Mouse (Mus musculus): ENCODE measurements around the gene Arhgef38.
A peak's percentile ranks its signal among the peaks of the same experiment; 100 is the strongest.

Gene Arhgef38

DNA sequence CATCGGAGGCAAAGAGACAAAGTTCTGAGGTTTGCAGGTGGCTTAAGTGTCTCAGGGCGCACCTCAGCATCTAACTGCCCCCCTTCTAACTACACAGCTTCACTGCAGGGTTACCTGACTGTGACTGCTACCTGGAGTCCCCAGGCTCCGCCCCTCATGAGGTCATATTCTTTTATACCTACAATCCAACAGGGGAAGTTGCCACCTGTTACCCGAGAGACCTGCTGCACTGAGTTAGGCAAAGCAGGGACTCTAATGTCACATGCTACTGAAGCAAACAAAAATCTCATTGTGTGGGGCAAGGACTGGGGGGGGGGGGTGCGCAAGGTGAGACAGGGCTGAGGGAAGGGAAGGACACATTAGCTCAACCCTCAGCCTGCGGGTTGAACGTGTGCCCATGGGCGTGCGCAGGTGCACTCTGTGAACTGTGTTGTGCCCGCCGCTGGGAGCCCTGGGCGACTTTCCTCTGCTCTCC lies at the start of gene Arhgef38:
Gene Arhgef38, minus strand, starts transcription at position 129 of the 475 bp plus-strand sequence.
- DNase-seq = no peak

DNA sequence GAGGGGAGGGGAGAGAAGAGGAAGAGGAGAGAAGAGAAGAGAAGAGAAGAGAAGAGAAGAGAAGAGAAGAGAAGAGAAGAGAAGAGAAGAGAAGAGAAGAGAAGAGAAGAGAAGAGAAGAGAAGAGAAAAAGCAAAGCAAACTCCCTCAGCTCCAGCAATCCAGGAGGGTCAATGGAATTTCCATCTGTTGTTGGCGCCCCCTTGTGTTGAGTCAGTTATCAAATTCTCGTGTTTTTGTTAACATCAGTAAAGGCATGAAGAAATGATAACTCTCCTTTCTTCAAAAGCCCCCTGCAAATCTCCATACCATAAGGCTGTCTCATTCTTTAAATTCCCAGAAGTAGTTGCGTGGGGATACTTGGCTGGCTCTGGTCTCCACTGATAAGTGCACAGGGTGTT lies 37.1 kb upstream of the Arhgef38 start:
- peak; percentile 37 for DNase-seq

DNA sequence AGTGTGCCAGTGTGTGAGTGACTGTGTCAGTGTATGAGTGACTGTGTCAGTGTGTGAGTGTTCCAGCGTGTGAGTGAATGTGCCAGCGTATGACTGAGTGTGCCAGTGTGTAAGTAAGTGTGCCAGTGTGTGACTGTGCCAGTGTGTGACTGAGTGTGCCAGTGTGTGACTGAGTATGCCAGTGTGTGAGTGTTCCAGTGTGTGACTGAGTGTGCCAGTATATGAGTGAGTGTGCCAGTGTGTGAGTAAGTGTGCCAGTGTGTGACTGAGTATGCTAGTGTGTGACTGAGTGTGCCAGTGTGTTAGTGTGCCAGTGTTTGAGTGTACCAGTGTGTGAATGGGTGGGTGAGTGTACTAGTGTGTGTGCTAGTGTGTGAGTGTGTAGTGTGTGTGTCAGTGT lies 24.1 kb upstream of the Arhgef38 start:
- no peak for DNase-seq

DNA sequence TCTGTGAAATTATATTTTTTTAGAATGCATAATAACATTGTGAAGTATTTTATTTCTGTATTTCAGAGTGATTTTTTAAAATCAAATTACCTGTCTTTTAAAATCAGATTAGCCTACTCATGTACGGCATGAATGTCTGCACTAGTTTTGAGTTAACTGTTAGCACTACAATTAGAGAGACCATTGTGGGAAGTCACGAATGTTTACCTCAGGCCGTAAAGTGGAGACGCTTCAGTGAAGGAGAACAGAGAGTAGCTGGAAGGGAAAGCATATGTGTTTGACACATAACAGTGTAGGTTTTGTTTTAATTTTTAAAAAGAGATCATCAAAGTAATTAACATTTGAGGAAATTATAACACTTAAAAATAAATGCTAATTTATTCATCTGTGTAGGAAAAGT lies 21.1 kb upstream of the Arhgef38 start:
- no peak for DNase-seq

DNA sequence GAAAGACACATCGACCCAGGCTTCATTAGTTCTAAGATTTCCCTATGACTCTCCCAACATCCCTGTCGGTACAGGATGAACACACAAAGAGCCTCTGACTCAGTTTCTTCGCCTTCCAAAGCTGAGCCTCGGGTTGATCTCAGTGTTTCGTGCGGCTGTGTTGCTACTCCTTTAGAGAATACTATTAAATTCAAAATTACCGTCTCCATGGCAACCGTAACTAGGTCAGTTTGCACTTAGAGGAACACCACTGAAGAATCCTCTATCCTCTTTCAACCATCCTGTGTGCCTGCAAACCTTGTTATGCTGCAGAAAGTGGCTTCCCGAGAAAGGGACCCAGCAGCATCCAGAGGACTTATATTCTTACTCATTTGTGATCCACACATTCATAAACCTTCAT lies 9.3 kb upstream of the Arhgef38 start:
- no peak for DNase-seq

DNA sequence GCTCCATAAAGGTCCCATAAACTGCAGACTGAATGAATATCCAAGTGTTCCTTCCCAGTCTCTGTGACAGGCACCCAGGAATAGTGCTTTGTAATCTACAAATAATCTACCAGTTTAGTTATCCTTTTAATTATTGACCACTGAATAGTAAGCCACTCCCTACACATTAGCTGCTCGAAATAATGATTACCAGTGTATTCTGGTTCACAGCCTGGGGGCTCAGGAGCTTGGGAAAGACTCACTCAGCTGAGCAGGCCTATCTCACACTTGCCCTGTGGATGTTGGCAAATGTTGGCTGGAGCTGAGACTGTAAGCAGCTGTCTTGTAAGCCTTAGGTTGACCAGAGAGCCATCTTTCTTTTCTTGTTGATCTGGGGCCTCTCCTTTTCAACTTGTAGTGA lies 7.2 kb upstream of the Arhgef38 start:
- DNase-seq = no peak

DNA sequence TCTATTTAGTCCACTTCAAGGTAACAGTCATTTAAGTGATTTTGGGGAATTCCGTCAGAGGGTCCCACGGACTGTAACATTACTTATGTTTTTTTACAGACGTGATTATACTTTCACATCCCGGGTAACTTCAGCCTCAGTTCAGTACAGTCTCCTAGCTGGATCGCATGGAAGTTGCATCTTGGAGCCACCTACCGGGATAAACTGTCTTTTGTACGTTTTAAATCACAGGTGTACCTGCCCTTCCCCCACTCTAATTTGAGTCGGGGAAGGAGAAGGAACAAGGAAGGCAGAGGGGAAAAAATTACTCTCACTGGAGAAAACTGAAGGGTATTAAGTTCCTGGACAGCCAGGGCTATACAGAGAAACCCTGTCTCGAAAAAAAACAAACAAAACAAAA lies 756 bp downstream of the Arhgef38 start:
- no peak for DNase-seq

DNA sequence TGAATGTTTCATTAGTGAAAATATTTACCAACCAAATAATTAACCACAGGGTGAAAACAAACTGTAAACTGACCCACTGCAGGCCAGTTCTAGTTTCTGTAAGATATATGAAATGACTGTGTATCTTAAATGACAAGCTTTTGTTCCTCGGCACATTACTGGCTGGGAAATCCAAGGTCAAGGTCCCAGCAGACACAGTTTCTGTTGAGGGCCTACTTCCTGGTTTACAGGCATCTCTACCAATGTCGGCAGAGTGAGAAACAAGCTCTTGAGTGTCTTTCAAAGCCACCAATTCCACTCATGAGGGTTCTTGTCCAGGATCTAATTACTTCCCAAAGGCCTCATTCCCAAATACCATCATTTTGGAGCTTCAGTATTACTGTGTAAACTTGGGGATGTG lies 4.3 kb downstream of the Arhgef38 start:
- no peak for DNase-seq

DNA sequence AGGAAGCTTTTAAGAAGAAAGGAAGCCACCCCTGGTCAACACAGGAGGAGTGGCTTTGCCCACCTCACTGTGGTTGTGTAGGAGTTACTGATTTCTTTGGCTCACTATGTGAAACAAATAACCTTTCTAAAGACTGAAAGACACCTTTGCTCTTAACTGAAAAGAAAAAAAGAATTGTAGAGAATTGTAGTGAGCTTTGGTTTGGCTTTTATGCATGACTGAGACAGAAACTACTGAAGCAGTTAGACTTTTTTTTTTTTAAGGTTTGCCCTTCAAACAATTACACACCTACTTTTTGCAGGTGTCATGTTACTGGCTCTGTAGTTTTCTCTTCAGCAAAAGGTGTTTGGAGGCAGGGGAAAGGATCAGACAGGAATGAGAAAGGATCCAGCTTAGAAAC lies 5.2 kb downstream of the Arhgef38 start:
- DNase-seq = no peak

DNA sequence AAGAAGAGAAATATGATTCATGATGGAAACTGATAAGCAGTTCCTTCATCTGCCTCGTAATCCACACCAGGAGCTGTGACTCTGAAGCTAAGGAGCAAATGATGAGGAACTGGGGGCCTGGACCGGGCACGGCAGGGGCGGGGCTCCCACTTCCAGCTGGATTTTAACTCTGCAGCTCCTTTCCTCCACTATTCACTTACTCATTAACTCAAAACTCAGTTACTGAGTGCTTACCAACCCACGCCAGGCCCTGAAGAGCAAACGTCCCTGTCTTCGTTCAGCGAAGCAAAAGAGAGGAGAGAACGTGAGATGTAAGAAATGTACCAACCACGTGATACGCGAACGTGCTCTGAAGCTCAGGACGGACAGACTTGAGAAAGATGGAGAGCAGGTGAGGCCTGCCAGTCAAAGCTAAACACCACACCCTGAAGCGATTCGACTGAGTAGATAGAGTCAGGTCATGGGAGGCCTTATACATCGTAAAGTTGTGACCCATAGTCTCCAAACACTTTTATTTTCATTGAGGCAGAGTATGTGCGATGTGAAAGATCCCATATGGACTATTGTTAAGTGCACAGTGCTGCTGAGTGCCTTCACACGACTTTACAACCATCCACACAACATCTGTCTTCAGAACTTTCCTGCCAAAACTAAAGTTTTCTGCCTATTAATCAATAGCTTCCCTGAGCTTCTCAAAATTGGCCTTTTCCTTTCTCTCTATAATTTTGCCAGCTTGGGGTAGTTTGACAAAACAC lies 7.3 kb downstream of the Arhgef38 start:
- DNase-seq = no peak

DNA sequence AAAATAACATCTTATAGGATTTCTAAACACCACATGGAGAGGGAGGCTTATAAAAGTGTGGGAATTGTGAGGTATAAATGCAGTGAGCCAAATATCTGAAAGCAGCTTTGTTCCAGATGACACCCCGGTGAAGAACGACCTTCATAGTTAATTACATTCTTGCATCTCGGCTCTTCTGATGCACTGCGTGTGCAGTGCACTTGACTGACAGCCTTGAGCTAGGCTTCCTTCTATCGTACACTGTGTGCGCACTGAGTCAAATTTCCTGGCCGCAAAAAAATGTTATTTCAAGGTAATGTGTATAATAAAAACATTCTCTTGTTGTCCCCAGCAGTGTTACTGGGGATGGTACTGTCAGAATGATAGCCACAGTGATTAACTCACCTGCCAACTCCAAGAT lies 16.2 kb downstream of the Arhgef38 start:
- DNase-seq = no peak

DNA sequence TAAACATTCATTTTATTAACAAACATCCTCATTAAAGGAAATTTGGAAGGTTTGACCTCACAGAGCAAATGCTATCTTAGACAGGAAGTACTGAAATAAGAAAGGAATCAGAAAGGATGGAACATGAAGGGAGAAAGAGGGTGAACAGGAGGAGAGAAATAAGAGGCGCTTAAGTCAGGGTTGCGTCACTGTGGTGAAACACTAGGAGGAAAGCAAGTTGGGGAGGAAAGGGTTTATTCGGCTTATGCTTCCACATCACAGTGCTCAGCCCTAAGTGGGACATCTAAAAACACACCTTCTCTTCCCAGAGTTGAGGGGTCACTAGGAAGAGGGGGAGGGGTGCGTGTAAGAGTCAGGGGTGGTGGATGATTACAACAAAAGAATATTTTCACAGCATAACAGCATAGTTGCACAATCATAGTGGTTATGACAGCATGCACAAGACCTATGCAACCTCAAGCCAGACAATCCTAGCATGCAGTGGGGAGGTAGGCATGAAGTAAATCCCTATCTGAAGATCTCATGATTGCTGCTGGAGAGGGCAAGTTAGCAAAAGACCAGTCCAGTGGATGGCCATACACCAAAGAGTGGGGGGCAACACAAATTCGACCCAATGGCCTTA lies 19.4 kb downstream of the Arhgef38 start:
- DNase-seq = no peak

DNA sequence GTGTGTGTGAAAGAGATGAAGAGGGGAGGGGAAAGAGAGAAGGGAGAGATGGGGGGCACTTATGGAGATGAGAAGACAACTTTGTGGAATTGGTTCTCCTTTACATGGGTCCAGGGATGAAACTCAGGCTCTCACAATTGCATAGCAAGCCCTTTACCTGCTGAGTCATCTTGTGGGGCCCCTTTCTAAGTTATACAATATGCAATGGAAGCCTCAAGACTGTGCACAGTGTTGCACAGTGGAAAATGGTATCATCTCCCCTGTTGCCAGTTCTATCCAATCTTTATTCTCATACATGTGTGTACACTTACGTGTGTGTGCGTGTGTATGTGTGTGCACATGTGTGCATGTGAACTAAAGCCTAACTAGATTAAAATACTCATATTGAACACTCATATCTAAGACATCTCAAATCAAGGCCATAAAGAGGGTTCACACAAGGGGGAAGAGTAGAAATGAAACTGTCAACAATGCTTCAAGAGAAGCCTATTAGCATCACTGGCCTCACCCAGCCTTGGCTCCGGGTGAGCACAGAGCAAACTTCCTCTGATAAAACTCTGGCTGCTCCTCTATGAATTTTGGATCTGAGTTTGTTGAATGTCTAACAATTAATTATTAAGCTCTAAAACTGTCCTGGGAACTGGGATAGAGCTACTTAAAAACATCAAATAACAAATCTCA lies 21.2 kb downstream of the Arhgef38 start:
- DNase-seq = no peak

DNA sequence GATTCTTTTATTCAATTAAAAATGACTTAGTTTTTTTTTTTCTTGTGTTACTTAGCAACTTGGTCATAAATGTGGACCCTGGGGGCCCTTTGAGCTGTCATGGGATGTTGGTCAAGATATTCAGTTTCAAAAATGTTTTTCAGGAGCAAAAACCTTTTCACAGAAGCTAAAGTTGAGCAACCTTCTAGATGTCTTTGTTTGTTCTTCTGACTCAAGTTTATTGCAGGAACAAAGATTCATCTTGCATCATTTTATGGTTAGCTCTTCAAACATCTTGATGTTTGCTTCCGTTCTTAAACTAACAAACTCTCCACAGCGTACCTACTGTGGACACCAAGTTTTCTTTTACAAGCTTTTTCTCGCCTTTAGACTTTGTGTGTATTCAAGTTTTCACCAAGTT lies 23.4 kb downstream of the Arhgef38 start:
- DNase-seq = no peak

DNA sequence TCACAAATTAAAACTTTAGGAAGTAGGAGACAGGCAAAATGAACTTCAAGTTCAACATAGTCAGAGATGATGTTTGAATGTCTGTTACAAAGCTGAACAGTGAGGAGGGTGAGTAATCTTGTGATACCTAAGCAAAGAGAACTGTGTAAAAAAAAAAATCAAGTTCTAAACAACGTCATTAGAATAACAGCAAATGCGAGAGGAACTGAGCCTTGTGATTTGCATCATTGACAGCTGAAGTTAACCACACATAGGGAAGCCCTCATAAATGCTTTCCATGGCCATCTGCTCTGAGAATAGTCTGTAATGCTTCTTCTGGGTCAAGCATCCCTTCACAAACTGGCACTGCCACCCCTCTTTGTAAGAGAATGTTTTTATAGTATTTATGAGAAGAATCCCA lies 31.0 kb downstream of the Arhgef38 start:
- no peak for DNase-seq

DNA sequence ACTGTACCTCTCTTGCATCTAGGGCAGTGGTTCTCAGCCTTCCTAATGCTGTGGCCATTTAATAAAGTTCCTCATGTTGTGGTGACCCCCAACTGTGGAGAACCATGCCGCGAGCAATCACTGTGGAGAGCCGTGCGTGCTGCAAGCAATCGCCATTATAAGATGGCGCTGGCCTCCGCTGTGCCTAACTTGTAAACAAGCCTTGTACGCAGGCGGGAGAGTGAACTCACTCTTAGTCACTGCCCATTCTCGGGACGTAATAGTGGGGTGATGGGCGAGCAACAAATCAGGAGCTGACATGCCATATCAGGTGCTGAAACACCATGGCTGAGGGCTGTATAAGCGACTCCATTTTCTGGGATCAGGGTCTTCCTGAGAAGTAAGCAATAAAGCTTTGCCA lies 32.6 kb downstream of the Arhgef38 start:
- DNase-seq = no peak

DNA sequence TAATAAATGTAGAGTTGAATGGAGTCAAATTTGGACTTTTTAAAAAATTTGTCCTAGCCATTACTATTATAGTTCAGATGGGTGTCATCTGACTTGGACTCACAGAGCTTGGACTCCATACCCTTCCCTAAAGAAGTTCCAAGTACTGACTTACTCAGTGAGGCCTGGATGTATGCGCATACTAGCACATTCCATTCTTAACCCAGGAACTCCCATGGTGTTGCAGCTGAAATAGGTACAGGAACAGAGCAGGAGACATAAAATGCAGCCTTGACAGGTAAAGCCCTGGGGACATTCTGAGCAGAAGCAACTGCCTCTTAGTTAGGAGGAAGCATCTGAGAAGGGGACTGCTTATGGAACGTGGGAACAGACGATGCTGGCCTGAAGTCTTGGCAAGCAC lies 45.8 kb downstream of the Arhgef38 start:
- no peak for DNase-seq

DNA sequence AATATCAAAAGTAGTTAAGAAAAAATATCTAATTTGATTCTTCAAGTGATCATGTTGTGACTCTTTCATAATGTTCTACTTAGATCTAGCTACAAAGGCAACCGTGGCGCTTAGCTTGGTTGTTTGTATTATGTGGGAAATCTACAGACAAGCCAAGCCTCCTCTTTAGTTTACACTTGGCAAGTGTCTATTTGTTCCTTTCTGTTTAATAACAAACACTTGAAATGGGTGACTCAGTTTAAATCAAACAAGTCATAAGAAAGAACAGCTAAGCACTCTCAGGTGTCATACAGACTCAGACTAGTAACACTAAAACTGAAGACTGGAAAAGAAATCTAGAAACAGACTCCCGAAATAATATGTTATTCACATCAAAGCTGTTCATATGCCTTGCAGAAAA lies 47.2 kb downstream of the Arhgef38 start:
- DNase-seq = no peak

DNA sequence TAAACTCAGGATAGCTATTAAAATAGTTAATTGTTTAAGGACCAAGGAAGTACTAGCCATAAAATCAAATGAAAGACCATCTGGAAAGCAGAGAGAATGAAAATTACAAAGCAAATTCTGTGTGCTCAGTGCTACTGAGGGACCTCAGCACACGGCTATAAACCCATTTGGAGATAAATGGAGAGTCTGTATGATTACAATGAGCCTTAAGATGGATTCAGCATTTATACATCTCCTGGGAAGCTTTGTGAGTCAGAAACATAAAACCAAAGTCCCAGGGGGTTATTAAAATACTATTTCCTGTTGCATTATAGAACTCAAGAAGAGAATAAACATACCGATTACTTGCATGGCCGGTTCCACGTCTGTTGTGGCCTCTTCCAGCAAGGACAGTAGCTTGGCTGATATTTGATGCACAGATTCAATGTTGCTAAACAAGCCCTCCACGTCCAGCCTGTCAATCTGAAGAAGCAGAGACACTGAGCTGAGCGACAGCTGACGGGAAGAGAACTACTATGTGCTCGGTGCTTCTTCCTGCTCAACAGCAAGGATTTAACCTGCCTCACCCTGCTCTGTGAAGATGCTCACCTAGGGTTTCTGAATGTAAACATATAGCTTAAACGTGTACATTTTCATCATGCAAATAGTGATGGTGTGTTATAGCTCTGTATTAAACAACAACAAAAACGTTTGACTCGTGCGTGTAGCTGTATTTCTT lies 58.6 kb downstream of the Arhgef38 start:
- no peak for DNase-seq

DNA sequence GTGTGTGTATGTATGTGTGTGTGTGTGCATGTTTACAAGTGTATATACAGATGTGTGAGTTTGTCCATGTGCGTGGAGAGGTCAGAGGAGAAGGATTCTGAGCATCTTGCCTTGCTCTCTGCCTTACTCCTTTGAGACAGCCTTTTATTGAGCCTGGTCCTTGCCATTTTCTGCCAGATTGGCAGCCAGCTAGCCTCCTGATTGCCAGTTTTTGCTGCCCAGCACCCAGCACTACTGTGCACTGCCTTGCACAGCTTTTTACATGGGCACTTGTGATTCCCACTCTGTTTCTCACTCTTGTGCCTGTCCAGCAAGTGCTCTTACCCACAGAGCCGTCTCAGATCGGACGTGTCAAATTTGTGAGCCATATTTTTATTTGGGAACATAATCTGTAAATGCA lies 62.5 kb downstream of the Arhgef38 start:
- no peak for DNase-seq

DNA sequence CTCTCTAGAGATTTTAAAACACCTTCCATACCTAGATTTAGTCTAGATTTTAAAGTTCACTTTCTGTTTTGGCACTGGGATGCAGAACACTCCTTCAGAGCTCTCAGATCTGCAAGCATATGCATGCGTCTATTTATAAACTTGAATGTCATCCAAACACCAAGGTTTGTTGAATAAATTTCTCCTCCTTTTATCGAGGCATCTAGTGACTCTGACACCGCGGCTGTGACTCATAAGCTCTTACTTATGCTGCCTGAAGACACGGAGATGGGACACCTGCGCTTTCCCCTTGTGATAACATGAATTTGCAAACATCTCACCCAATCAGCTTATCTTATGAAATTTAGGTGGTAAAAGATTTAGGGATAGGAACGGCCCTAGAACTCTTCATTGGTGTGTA lies 65.0 kb downstream of the Arhgef38 start:
- no peak for DNase-seq

DNA sequence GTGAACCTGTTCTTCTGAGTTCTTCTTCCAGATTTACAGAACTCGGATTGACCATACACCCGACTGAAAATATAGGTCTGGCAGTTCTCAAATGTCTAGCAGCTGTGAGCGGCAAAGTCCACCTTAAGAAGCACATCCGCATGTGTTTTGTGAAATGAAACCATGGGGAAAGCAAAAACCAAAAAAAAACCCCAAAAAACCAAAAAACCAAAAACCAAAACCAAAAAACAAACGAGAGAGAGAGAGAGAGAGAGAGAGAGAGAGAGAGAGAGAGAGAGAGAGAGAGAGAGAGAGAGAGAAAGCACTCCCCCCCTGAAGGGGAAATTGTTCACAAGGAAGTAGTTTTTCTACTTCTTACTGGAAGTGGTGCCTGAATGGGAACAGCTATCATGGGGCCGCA lies 67.2 kb downstream of the Arhgef38 start:
- DNase-seq = no peak

DNA sequence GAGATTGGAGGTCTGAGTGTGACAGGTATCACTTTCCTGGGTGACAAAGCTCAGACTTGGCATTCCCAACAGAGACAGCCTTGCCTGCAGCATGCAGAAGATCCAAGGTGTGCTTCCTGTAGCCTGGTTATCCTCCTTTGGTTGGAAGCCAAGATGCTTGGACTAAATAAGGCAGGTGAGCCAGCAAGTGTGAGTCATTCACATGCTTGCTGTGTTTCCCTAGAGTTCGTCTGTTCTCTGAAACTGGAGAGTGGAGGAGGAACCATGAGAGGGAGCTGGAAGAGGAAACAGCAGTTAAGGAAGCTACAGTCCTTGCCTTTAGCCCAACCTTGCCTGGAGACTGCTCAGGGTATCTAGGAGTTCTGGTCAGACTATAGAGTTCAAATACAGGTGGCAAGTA lies 69.6 kb downstream of the Arhgef38 start:
- peak; percentile 69 for DNase-seq

All from cerebellum, adult 11-12 months (tissue).